Mouse (Mus musculus): ENCODE results near the gene Jagn1.

- TF ChIP-seq CTCF (conservative IDR thresholded peaks at IDR 0.05; ENCODE audit: low read length) (no peak), POU5F1 (IDR thresholded peaks at IDR 0.05; ENCODE audit: borderline replicate concordance, low read length) (no peak)
These were observed at the start of gene Jagn1 for GRCm38 (mm10) chr6:113442442-113443090.
